Mouse (Mus musculus): ENCODE results near the gene Cryaa.

GRCm38 (mm10) chr17:31639651-31640050, 38.0 kb upstream of the Cryaa start:
- TF ChIP-seq CTCF (IDR thresholded peaks at IDR 0.05; ENCODE audit: borderline replicate concordance, insufficient read depth, low read length) (no peak), POLR2A (IDR thresholded peaks at IDR 0.05; ENCODE audit: low read depth, low read length) (no peak)
